Mouse (Mus musculus) forebrain, postnatal 0 days (tissue): ENCODE data around the gene Mfsd2a. TPM values are rescaled to one million over a fixed set of nuclear protein-coding genes. Genes with fewer than 3 reads are reported as not detected.

Experiments
- ATAC-seq: fragments of 200-750 bp; cut with Nextera tagmentation; 2 replicates; pipeline ENCODE4 v1.8.0; 2017; ENCODE audit warnings: mild to moderate bottlenecking, moderate library complexity
- DNase-seq: peaks from one replicate; pipeline ENCODE4 v3.0.0-alpha.2; 2015
- H3K27ac ChIP-seq: fragments of 300-500 bp; sonication (generic); 2 replicates; pipeline ENCODE4 v1.5.1; 2014; ENCODE audit warnings: low read depth, mild to moderate bottlenecking, antibody characterized with exemption, low read length, moderate library complexity, mixed read lengths
- H3K27me3 ChIP-seq: fragments of 300-500 bp; sonication (generic); 2 replicates; pipeline ENCODE4 v1.6.1; 2014; ENCODE audit warnings: mild to moderate bottlenecking, low read length, mixed read lengths; ENCODE audit not compliant: insufficient read depth
- H3K36me3 ChIP-seq: fragments of 300-500 bp; sonication (generic); 2 replicates; pipeline ENCODE4 v1.6.1; 2014; ENCODE audit warnings: mild to moderate bottlenecking, moderate library complexity; ENCODE audit not compliant: insufficient read depth
- H3K4me1 ChIP-seq: fragments of 300-500 bp; sonication (generic); 2 replicates; pipeline ENCODE4 v1.6.1; 2014; ENCODE audit warnings: antibody characterized with exemption; ENCODE audit not compliant: insufficient read depth
- H3K4me2 ChIP-seq: fragments of 300-500 bp; sonication (generic); 2 replicates; pipeline ENCODE4 v1.6.1; 2014; ENCODE audit warnings: low read depth, mild to moderate bottlenecking, moderate library complexity
- H3K4me3 ChIP-seq: fragments of 300-500 bp; sonication (generic); 2 replicates; pipeline ENCODE4 v1.5.1; 2014; ENCODE audit warnings: low read depth, low read length, mixed read lengths
- H3K9ac ChIP-seq: fragments of 300-500 bp; sonication (generic); 2 replicates; pipeline ENCODE4 v1.6.1; 2014; ENCODE audit warnings: mild to moderate bottlenecking
- H3K9me3 ChIP-seq: fragments of 300-500 bp; sonication (generic); 2 replicates; pipeline ENCODE4 v1.6.1; 2016; ENCODE audit warnings: low read length
- CTCF ChIP-seq: sonication (generic); IDR thresholded peaks from 2 replicates; pipeline ENCODE4 v1.5.1; 2016; ENCODE audit warnings: antibody characterized with exemption, control low read depth, low read depth
- WGBS: fragments of 180-500 bp; shearing (Covaris S2); extraction: QIAGEN DNeasy Blood & Tissue Kit; methylation state at CpG from one replicate; pipeline ENCODE4 v1.1.7; 2014; 5-methylcytosine and 5-hydroxymethylcytosine counted together
- polyA plus RNA-seq: library from polyadenylated mRNA; unstranded; fragments of >200 nt; fragmentation: Nextera tagmentation; extraction: Ambion mirVana; gene quantifications from 2 replicates; pipeline ENCODE4 v1.2.1, GENCODE M21; 2015
- total RNA-seq: library from RNA; depleted of rRNA; stranded (reverse); fragments of >200 nt; gene quantifications from 2 replicates; pipeline ENCODE4 v1.2.3, GENCODE M21; 2014; rRNA removed

The Mfsd2a gene
- total RNA-seq, result 34.7 and 40.7 TPM in 2 replicates
- 30.6 and 33.4 TPM in 2 replicates for polyA plus RNA-seq

DNA sequence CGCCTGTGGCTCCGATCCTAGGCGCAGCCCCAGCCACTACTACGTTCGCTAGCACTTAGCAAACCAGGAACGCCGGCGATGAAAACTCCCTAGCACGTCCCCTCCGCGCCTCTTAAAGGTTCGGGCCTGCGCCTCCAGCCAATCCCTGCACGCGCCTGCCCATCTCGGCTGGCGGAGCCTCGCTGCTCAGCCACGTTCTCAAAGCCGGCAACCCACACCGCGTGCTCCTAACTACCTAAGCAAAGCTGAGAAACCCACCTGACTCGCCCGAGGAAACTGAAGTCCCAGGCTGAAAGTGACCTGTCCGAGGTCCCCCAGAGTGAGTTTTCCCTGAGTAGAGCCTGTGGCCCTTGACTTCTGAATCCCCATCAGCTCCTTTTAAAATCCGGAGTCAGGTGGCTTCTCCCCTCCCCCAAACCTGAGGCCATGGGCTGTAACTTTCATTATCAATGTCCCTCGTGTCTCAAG is at the start of gene Mfsd2a:
Gene Mfsd2a (minus strand): TSS at position 89 of the 468 bp plus-strand sequence.
- no peaks in the 10 kb centered on the region for H3K36me3 ChIP-seq
- ATAC-seq (peak; percentile 84), DNase-seq (peak; percentile 80)
- H3K4me2 ChIP-seq, result peak within 1 kb of the TSS; percentile 100
- TF ChIP-seq CTCF, result no peak
- H3K4me3 ChIP-seq, result peak within 1 kb of the TSS; percentile 54
- no peaks in the 10 kb centered on the region; the same call in 1 of the 2 replicates for H3K27me3 ChIP-seq
- H3K27ac ChIP-seq, result peak within 1 kb of the TSS; percentile 62
- under 1% methylated on average over 27 of the region's 27 CpGs for WGBS
- H3K9me3 ChIP-seq, result no peaks in the 10 kb centered on the region
- H3K4me1 ChIP-seq, result peaks cover 5% of the 10 kb centered on the region; the same call in 1 of the 2 replicates
- H3K9ac ChIP-seq, result peak within 1 kb of the TSS; percentile 60

DNA sequence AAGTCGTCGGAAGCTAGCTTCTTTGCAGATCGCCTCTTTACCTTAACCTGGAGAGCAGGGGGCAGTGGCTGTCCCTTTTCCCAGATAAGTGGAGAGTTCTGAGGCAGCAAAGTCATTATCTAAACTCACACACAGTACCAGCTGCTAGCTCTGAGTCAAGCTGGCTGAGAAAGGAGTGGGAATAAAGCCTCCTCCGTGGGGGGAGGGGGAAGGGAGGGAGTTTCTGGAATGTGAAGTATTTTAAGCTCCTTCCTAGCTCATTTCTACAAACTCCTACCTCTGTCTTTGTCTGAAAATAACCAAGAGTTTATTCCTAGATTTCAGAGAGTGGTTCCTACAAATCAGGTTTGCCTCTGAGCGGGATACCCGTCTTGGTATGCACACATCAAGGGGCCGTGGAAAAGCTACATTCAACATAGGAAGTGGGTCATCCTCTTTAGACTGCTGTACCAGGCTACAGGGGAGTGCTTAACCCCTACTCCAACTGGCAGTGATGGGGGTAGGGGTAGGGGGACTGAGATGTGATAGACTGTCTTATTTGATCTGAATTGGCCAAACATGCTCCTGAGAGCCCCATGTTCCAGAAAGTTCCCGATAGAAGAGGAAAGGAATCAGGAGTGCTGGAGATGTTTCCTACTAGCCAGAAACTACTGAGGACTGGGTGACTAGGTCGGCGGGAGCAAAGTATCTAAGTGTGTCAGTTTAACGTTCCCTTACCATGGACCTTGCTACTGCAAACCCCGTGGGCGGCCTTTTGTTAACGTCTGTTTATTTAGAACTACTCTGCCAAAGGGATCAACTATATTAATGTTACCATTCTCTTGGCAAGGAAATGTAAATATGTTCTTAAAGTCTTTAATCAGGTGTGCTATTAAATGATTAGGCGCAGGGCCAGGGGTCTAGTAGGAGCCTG is 44.3 kb upstream of the Mfsd2a start:
- H3K9ac ChIP-seq, result no peak overlapping the region
- H3K4me2 ChIP-seq, result no peak overlapping the region
- no peak overlapping the region for H3K27ac ChIP-seq
- TF ChIP-seq CTCF, result no peak
- WGBS, result 30% methylated on average over 15 of the region's 15 CpGs
- DNase-seq (no peak), ATAC-seq (peak; percentile 57)
- H3K9me3 ChIP-seq, result no peaks in the 10 kb centered on the region
- H3K4me1 ChIP-seq, result no peaks in the 10 kb centered on the region
- H3K4me3 ChIP-seq, result no peak overlapping the region
- no peaks in the 10 kb centered on the region for H3K27me3 ChIP-seq
- peaks cover 11% of the 10 kb centered on the region for H3K36me3 ChIP-seq

DNA sequence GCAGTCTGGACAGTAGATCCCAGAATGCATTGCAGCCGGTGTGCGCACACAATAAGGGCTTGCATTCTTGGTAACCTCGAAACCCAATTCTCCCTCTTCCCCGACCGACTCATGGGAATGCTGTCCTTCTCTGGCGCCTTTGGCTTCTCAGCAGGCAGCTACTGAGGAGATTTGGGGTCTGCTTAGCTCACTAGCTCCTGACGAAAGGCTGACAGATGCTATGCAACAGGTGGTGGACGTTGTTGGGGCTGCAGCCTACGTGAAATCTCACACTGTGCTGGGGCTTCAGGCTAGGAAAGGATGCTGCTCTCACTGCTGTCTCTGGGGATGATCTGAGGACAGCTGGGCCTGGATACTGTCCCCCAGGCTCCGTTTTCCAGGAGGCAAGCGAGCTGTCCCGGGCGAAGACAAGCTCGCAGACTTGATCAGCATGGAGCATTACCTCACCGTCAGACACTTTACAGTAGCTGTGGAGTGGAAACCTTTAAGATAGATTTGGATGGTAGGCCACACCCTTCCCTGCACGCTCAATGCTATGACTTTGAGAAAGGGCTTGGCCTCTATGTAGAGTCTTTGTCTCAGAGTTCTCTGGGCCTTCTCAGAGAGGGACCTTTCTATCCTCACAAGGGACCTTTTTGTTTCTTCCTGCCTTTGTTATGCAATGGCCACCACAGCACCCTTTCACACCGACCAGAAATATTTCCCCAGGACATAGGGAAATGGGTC is 39.8 kb upstream of the Mfsd2a start:
- ATAC-seq, result no peak
- TF ChIP-seq CTCF, result no peak
- Histone ChIP-seq H3K4me1 (peaks cover 14% of the 10 kb centered on the region), H3K9me3 (no peaks in the 10 kb centered on the region), H3K27ac (no peak overlapping the region), H3K36me3 (peaks cover 16% of the 10 kb centered on the region), H3K27me3 (no peaks in the 10 kb centered on the region), H3K4me3 (no peak overlapping the region), H3K9ac (0 out of 2 replicates have a peak overlapping the region, but pooled peaks have one; percentile 49), H3K4me2 (peak overlapping the region; percentile 69; the same call in 1 of the 2 replicates)
- DNase-seq, result no peak
- WGBS, result 37% methylated on average over 17 of the region's 17 CpGs

DNA sequence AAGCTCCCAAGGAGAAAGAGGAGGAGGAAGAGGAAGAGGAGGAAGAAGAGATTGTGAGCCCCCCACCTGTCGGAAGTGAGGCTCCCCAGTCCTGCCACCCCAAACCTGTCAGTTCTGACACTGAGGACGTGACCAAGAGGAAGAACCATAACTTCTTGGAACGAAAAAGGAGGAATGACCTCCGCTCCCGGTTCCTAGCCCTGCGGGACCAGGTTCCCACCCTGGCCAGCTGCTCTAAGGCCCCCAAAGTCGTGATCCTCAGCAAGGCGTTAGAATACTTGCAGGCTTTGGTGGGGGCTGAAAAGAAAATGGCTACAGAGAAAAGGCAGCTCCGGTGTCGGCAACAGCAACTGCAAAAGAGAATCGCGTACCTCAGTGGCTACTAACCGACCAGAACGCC is 39.1 kb upstream of the Mfsd2a start:
- WGBS, result 49% methylated on average over 14 of the region's 14 CpGs
- no peak for DNase-seq

DNA sequence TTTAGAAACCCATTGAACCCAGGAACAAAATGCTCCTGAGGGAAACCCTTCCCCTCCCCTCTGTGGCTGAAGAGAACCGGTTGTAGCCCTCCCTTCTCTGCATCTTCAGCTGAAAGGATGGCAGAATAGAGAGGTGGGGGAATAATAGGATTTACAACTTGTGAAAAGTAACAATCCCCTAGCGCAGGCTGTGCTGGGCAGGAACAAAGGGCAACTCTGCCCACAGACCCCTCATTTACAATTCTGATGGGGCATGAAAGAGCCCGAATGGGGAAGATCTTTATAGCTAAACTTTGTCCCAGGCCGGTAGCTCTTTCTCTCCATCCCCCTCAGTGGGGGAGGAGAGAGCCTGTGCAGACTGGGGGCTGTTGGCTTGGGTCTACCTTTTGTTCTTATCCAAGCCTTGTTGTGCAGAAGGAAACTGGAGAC is 38.3 kb upstream of the Mfsd2a start:
- Histone ChIP-seq H3K4me3 (peak overlapping the region; percentile 90), H3K27ac (peak overlapping the region; percentile 54; the same call in 1 of the 2 replicates), H3K9me3 (no peaks in the 10 kb centered on the region), H3K27me3 (no peaks in the 10 kb centered on the region), H3K4me2 (peak overlapping the region; percentile 69), H3K36me3 (peaks cover 16% of the 10 kb centered on the region), H3K4me1 (peaks cover 22% of the 10 kb centered on the region), H3K9ac (peak overlapping the region; percentile 49)
- ATAC-seq (no peak), DNase-seq (no peak)
- TF ChIP-seq CTCF, result no peak
- 8% methylated on average over 4 of the region's 4 CpGs for WGBS

More for the DNA sequence above, 39.1 kb upstream of the Mfsd2a start:
- Histone ChIP-seq H3K27ac (no peak overlapping the region), H3K4me2 (peak overlapping the region; percentile 69), H3K9ac (0 out of 2 replicates have a peak overlapping the region, but pooled peaks have one; percentile 49), H3K4me3 (no peak overlapping the region), H3K36me3 (peaks cover 16% of the 10 kb centered on the region), H3K4me1 (peaks cover 14% of the 10 kb centered on the region), H3K27me3 (no peaks in the 10 kb centered on the region), H3K9me3 (no peaks in the 10 kb centered on the region)
- no peak for ATAC-seq
- TF ChIP-seq CTCF, result no peak

DNA sequence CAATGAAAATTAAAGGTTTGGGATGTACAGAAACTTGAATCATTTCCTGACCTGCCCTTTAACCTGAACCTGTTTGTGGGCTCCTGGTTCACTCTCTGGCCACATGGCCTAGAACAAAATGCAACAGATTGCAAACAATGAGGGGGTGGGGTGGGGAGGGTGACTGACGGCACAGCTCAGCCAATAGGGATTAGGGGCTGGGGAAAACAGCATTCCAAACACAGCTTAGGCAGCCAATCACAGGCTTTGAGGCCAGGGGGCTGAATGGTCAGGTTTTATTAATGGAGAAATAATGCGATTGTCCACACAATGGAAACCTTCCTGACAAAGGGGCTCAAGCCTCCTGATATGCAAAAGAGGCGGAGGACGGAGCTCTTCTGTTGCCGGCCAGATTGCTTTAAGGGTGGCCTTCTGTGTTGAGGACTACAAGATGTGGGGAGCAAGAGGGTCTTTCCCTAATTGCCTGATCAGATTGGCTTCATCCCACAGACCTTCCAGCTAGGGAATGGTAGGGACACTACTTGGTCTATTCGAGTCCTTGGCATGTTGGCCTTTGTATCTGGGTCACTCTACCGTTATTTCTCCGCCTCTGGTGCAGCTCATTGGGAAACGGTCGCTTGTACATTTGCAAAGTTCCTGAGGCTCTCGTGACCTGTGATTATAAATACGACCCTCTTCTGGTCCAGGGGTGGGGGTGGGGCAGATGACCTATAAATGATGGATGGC is 37.7 kb upstream of the Mfsd2a start:
- WGBS, result 4% methylated on average over 12 of the region's 12 CpGs
- Histone ChIP-seq H3K4me1 (peaks cover 22% of the 10 kb centered on the region), H3K27ac (peak overlapping the region; percentile 54), H3K27me3 (no peaks in the 10 kb centered on the region), H3K36me3 (peaks cover 16% of the 10 kb centered on the region), H3K4me3 (peak overlapping the region; percentile 90), H3K9ac (peak overlapping the region; percentile 49), H3K4me2 (peak overlapping the region; percentile 69), H3K9me3 (no peaks in the 10 kb centered on the region)
- no peak for TF ChIP-seq CTCF
- ATAC-seq (peak; percentile 62), DNase-seq (peak; percentile 87)
